Mouse (Mus musculus): ENCODE results near the gene Egln1.

The Egln1 gene

GRCm38 (mm10) chr8:124947865-124948732 lies 1.0 kb downstream of the Egln1 start:
- peak; percentile 77 for DNase-seq (ENCODE audit: extremely low spot score, low spot score)

- DNase-seq (ENCODE audit: extremely low spot score, low spot score), result no peak
Observed at GRCm38 (mm10) chr8:124944406-124944805, 4.7 kb downstream of the Egln1 start.

- DNase-seq (ENCODE audit: extremely low spot score, low spot score), result no peak
Observed at GRCm38 (mm10) chr8:124943801-124944200, 5.3 kb downstream of the Egln1 start.

- no peak for DNase-seq (ENCODE audit: extremely low spot score, low spot score)
Observed at GRCm38 (mm10) chr8:124937293-124937692, 11.8 kb downstream of the Egln1 start.

GRCm38 (mm10) chr8:124936699-124937098 lies 12.4 kb downstream of the Egln1 start:
- no peak for DNase-seq (ENCODE audit: extremely low spot score, low spot score)

- no peak for DNase-seq (ENCODE audit: extremely low spot score, low spot score)
Observed at GRCm38 (mm10) chr8:124935116-124935515, 14.0 kb downstream of the Egln1 start.

GRCm38 (mm10) chr8:124932435-124932834 lies 16.7 kb downstream of the Egln1 start:
- DNase-seq (ENCODE audit: extremely low spot score, low spot score), result no peak

GRCm38 (mm10) chr8:124930649-124931048 lies 18.5 kb downstream of the Egln1 start:
- DNase-seq (ENCODE audit: extremely low spot score, low spot score), result no peak

GRCm38 (mm10) chr8:124930086-124930485 lies 19.0 kb downstream of the Egln1 start:
- DNase-seq (ENCODE audit: extremely low spot score, low spot score), result no peak

GRCm38 (mm10) chr8:124929006-124929405 lies 20.1 kb downstream of the Egln1 start:
- DNase-seq (ENCODE audit: extremely low spot score, low spot score), result no peak

GRCm38 (mm10) chr8:124926351-124926771 lies 22.8 kb downstream of the Egln1 start:
- no peak for DNase-seq (ENCODE audit: extremely low spot score, low spot score)

GRCm38 (mm10) chr8:124925544-124926266 lies 23.4 kb downstream of the Egln1 start:
- DNase-seq (ENCODE audit: extremely low spot score, low spot score), result no peak

GRCm38 (mm10) chr8:124923971-124924652 lies 25.0 kb downstream of the Egln1 start:
- no peak for DNase-seq (ENCODE audit: extremely low spot score, low spot score)

GRCm38 (mm10) chr8:124922490-124923089 lies 26.5 kb downstream of the Egln1 start:
- no peak for DNase-seq (ENCODE audit: extremely low spot score, low spot score)

- no peak for DNase-seq (ENCODE audit: extremely low spot score, low spot score)
Observed at GRCm38 (mm10) chr8:124921369-124922279, 27.5 kb downstream of the Egln1 start.

- no peak for DNase-seq (ENCODE audit: extremely low spot score, low spot score)
Observed at GRCm38 (mm10) chr8:124917741-124918484, 31.2 kb downstream of the Egln1 start.

- DNase-seq (ENCODE audit: extremely low spot score, low spot score), result no peak
Observed at GRCm38 (mm10) chr8:124914061-124914460, 35.1 kb downstream of the Egln1 start.

- DNase-seq (ENCODE audit: extremely low spot score, low spot score), result no peak
Observed at GRCm38 (mm10) chr8:124911938-124912872, 36.9 kb downstream of the Egln1 start.

- DNase-seq (ENCODE audit: extremely low spot score, low spot score), result no peak
Observed at GRCm38 (mm10) chr8:124910349-124910748, 38.8 kb downstream of the Egln1 start.

Measured in neural tube, embryonic 10.5 days (tissue).